14 mouse cellular contexts compared by ENCODE assay signal in genomic region chr7:73506852-73507251, GRCm38 (mm10). TPM values are rescaled to one million over a fixed set of nuclear protein-coding genes. Genes with fewer than 3 reads are reported as not detected.
DNase-seq lines count a peak whose midpoint lies in the region; TF ChIP-seq lines count a peak whose summit lies in the region.
"Had no signal": no experiment of that assay in that cellular context is flagged by ENCODE, and none has a peak within 500 bp of the region (broad histone marks: within the 10 kb centered on the region; RNA-seq: fewer than 3 reads in every experiment).

No protein-coding gene starts in this region.

- DNase-seq in cerebellum, adult 2 months, result no peak
- no peak for DNase-seq in cerebellum, adult 11 months
- no peak for DNase-seq in layer of hippocampus, adult 2 months (ENCODE audit: low spot score in 2 of 2)
- no peak for DNase-seq in layer of hippocampus, postnatal 14 days (ENCODE audit: low spot score in 2 of 2)
- peak; percentile 41 for DNase-seq in CD4-positive, CD25-positive, alpha-beta regulatory T cell, adult 2 months (ENCODE audit: low read depth, low spot score)
- no peak for DNase-seq in thymus, postnatal 10 days (ENCODE audit: low spot score in 2 of 2)
- DNase-seq in right cerebral cortex, adult 2 months (ENCODE audit: low spot score in 2 of 2), result no peak
- DNase-seq: embryo, embryonic 11 days; layer of hippocampus, adult 9-11 months; right cerebral cortex, postnatal 14 days had no signal

- no peak overlapping the region for H3K4me3 ChIP-seq in cerebellum, adult 2 months (replicated peaks; ENCODE audit: insufficient read depth, low read depth, low read length)
- no peak overlapping the region for H3K4me3 ChIP-seq in layer of hippocampus, adult 2 months
- no peak overlapping the region for H3K4me3 ChIP-seq in bone marrow, adult 2 months (replicated peaks; ENCODE audit: control insufficient read depth, low read depth, low read length)
- H3K4me3 ChIP-seq: erythroblast, embryonic 14.5 days; lung, embryonic 15.5 days had no signal

- no peak overlapping the region for H3K27ac ChIP-seq in cerebellum, adult 2 months (ENCODE audit: insufficient read depth, low read length)
- no peak overlapping the region for H3K27ac ChIP-seq in layer of hippocampus, adult 2 months
- no peak overlapping the region for H3K27ac ChIP-seq in bone marrow, adult 2 months (ENCODE audit: control insufficient read depth, insufficient read depth, low read depth, low read length, poor library complexity)
- H3K27ac ChIP-seq: hindbrain, embryonic 14.5 days; lung, embryonic 15.5 days had no signal

- TF ChIP-seq CTCF in cerebellum, adult 2 months (IDR thresholded peaks at IDR 0.05; ENCODE audit: borderline replicate concordance, insufficient read depth, low read depth, low read length), result 0 out of 2 replicates have a peak, but pooled peaks have one; percentile 2
- TF ChIP-seq CTCF in layer of hippocampus, adult 2 months (conservative IDR thresholded peaks at IDR 0.05), result peak; percentile 61
- peak; percentile 14; the same call in 1 of the 2 replicates for TF ChIP-seq CTCF in bone marrow, adult 2 months (IDR thresholded peaks at IDR 0.05; ENCODE audit: control insufficient read depth, insufficient read depth, low read length)

- WGBS in cerebellum, adult 2 months, result 100% methylated on average over 1 of the region's 1 CpGs
- WGBS in bone marrow, adult 2 months, result 91% methylated on average over 1 of the region's 1 CpGs

- TF ChIP-seq POLR2A in cerebellum, adult 2 months (IDR thresholded peaks at IDR 0.05; ENCODE audit: borderline replicate concordance, insufficient read depth, low read length), result no peak
- TF ChIP-seq POLR2A in bone marrow, adult 2 months (IDR thresholded peaks at IDR 0.05; ENCODE audit: borderline replicate concordance, control insufficient read depth, low read depth, low read length), result no peak

- peaks cover 5% of the 10 kb centered on the region; the same call in 1 of the 2 replicates for H3K4me1 ChIP-seq in cerebellum, adult 2 months (ENCODE audit: control insufficient read depth, insufficient read depth, low read length)
- H3K4me1 ChIP-seq in bone marrow, adult 2 months (ENCODE audit: control insufficient read depth, insufficient read depth, low read length), result no peaks in the 10 kb centered on the region
- H3K4me1 ChIP-seq: lung, embryonic 15.5 days had no signal

- no peaks in the 10 kb centered on the region for H3K27me3 ChIP-seq in cerebellum, adult 2 months (ENCODE audit: control insufficient read depth, insufficient read depth, low read length)
- H3K27me3 ChIP-seq: lung, embryonic 15.5 days had no signal

RNA-seq across cellular contexts. Expression of gene Chd2, which starts 34.8 kb away (rescaled TPM):
- 49.2 and 50.5 TPM in 2 replicates for polyA plus RNA-seq in cerebellum, adult 2 months (2012; rRNA removed)
- total RNA-seq in layer of hippocampus, adult 2 months (2021), result 10 to 100 TPM; 57.1 to 58.3 TPM
- 10 to 100 TPM; 47.2 to 49.8 TPM for total RNA-seq in layer of hippocampus, postnatal 14 days (2021)
- polyA plus RNA-seq in bone marrow, adult 2 months (2011; ENCODE audit: insufficient read depth, insufficient read length, low replicate concordance, missing spikeins), result 60.1 and 96.4 TPM in 2 replicates

Comparison
In these comparisons a context has a peak if more than half of its experiments do, and no peak if none do; other contexts are left out.
1. CTCF ChIP-seq: peak in every context shown above with its lines; median percentile 61 in layer of hippocampus, adult 2 months; 14 in bone marrow, adult 2 months; 2 in cerebellum, adult 2 months.